Mouse (Mus musculus) limb, embryonic 13.5 days (tissue): ENCODE measurements around the gene Gpr83. TPM values are rescaled to one million over a fixed set of nuclear protein-coding genes. Genes with fewer than 3 reads are reported as not detected.

ENCODE experiments used
- ATAC-seq: fragments of 200-750 bp; cut with Nextera tagmentation; 2 replicates; pipeline ENCODE4 v1.8.0; 2017; ENCODE audit warnings: low read depth, moderate number of reproducible peaks, moderate TSS enrichment; ENCODE audit not compliant: low FRiP score
- H3K27ac ChIP-seq: fragments of 300-500 bp; sonication (generic); 2 replicates; pipeline ENCODE4 v1.5.1; 2015; ENCODE audit warnings: inconsistent platforms, mild to moderate bottlenecking, moderate library complexity
- H3K27me3 ChIP-seq: fragments of 300-500 bp; sonication (generic); 2 replicates; pipeline ENCODE4 v1.6.1; 2015; ENCODE audit warnings: mild to moderate bottlenecking, inconsistent platforms
- H3K36me3 ChIP-seq: fragments of 300-500 bp; sonication (generic); 2 replicates; pipeline ENCODE4 v1.6.1; 2015; ENCODE audit warnings: inconsistent platforms, mild to moderate bottlenecking, moderate library complexity
- H3K4me1 ChIP-seq: fragments of 300-500 bp; sonication (generic); 2 replicates; pipeline ENCODE4 v1.6.1; 2015; ENCODE audit warnings: inconsistent platforms
- H3K4me2 ChIP-seq: fragments of 300-500 bp; sonication (generic); replicated peaks from 2 replicates; pipeline ENCODE4 v1.6.1; 2015; ENCODE audit warnings: inconsistent platforms, mild to moderate bottlenecking, moderate library complexity
- H3K4me3 ChIP-seq: fragments of 300-500 bp; sonication (generic); 2 replicates; pipeline ENCODE4 v1.5.1; 2015; ENCODE audit warnings: moderate library complexity, mild to moderate bottlenecking, inconsistent platforms
- H3K9ac ChIP-seq: fragments of 300-500 bp; sonication (generic); 2 replicates; pipeline ENCODE4 v1.6.1; 2015; ENCODE audit warnings: mild to moderate bottlenecking, inconsistent platforms
- H3K9me3 ChIP-seq: fragments of 300-500 bp; sonication (generic); 2 replicates; pipeline ENCODE4 v1.6.1; 2016; ENCODE audit warnings: inconsistent platforms
- WGBS: fragments of 180-500 bp; shearing (Covaris S2); methylation state at CpG from one replicate; pipeline ENCODE4 v1.1.7; 2015; 5-methylcytosine and 5-hydroxymethylcytosine counted together
- polyA plus RNA-seq: library from polyadenylated mRNA; unstranded; fragments of >200 nt; fragmentation: Nextera tagmentation; extraction: Ambion mirVana; gene quantifications from 2 replicates; pipeline ENCODE4 v1.2.1, GENCODE M21; 2015

Gpr83 gene
- polyA plus RNA-seq, 1 experiment from 2014 or later: 2.6 TPM

GRCm38 (mm10) chr9:14894628-14895027 lies 34.6 kb downstream of the Gpr83 start:
- ATAC-seq: no peak
- Histone ChIP-seq H3K9ac (no peak overlapping the region), H3K4me2 (no peak overlapping the region), H3K27ac (no peak overlapping the region), H3K4me1 (peaks cover 12% of the 10 kb centered on the region), H3K27me3 (no peaks in the 10 kb centered on the region), H3K9me3 (no peaks in the 10 kb centered on the region), H3K36me3 (no peaks in the 10 kb centered on the region), H3K4me3 (no peak overlapping the region)
- WGBS: 88% methylated on average over 3 of the region's 3 CpGs

DNA sequence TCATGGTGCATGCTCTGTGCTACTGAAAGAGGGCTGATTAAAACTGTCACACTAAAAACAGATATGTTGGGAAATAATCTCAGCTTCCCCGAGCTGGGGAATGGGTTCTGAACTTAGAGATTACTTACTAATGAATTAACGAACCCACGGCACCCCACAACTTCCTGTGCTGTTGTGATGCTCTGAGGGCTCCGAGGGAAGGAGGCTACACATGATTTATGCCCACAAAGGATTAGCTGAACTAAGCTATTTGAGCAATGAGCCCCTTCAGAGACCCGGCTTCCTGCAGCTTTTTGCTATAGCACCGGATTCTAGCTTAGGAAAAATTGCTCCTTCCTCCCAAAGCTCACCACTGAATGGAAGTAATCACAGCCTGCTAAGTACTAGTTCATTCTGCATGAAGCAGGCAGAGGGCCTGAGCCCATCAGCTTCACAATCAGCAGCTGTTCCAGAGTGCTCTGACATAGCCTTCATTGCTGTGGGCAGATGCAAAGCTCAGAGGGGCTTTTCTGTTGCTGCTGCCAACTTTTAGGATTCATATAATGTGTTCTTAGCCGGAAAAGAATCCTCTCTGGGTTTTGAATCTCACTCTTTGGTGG lies 35.3 kb downstream of the Gpr83 start:
- no peak overlapping the region for H3K27ac ChIP-seq
- 38% methylated on average over 7 of the region's 7 CpGs for WGBS
- no peak overlapping the region for H3K4me3 ChIP-seq
- 0 out of 2 replicates have a peak, but pooled peaks have one; percentile 17 for ATAC-seq
- H3K9ac ChIP-seq: no peak overlapping the region
- H3K9me3 ChIP-seq: no peaks in the 10 kb centered on the region
- H3K27me3 ChIP-seq: no peaks in the 10 kb centered on the region
- no peaks in the 10 kb centered on the region for H3K36me3 ChIP-seq
- H3K4me1 ChIP-seq: peaks cover 12% of the 10 kb centered on the region
- H3K4me2 ChIP-seq: no peak overlapping the region

DNA sequence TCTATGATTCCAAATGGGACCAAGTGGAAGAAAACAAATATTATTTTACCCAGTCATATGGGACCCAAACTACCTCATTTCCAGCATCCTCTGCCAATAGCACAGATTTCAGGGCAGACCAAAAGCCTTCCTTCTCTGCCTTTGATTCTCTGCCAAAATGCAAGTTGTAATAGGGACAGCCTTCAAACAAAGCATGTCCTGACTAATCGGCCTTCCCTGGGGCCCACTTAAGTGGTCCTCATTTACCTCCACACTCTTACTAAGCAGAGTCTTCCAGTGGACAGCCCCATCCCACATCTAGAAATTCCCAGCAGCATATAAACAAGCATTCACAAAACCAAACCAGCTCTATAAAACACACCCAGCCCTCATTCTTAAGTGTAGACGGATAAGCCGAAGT lies 37.1 kb downstream of the Gpr83 start:
- H3K4me3 ChIP-seq: no peak overlapping the region
- no peaks in the 10 kb centered on the region for H3K36me3 ChIP-seq
- H3K4me2 ChIP-seq: no peak overlapping the region
- no peak overlapping the region for H3K27ac ChIP-seq
- ATAC-seq: peak; percentile 31; the same call in 1 of the 2 replicates
- H3K9ac ChIP-seq: no peak overlapping the region
- WGBS: 50% methylated on average over 3 of the region's 3 CpGs
- no peaks in the 10 kb centered on the region for H3K9me3 ChIP-seq
- H3K4me1 ChIP-seq: peaks cover 12% of the 10 kb centered on the region
- H3K27me3 ChIP-seq: no peaks in the 10 kb centered on the region

- Histone ChIP-seq H3K4me1 (peaks cover 29% of the 10 kb centered on the region), H3K36me3 (no peaks in the 10 kb centered on the region), H3K9me3 (no peaks in the 10 kb centered on the region), H3K27ac (no peak overlapping the region), H3K4me3 (no peak overlapping the region), H3K9ac (no peak overlapping the region), H3K4me2 (no peak overlapping the region), H3K27me3 (0 out of 2 replicates have a peak, but pooled peaks cover 4% of the 10 kb centered on the region)
- no peak for ATAC-seq
- WGBS: 66% methylated on average over 7 of the region's 7 CpGs
These were observed 41.7 kb downstream of the Gpr83 start for GRCm38 (mm10) chr9:14901757-14902156.

DNA sequence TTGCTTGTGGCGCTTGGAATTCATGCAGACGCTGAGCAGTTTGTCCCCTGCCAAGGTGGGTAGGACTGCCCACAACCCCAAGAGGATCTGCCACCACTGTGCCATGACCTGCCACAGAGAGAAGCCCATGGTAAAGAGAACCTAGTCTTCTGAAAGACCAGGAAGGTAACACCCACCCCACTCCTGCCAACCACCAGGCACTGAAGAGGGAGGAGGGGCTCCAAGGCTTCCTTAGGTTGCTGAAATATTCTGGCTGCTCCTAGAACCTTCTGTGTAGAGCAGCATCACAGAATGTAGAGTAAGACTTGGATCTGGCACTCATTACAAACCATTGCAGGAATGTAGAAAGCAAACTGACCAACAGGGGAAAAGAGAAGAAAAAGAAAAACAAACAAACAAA lies 42.4 kb downstream of the Gpr83 start:
- no peak overlapping the region for H3K9ac ChIP-seq
- 98% methylated on average over 2 of the region's 2 CpGs for WGBS
- H3K4me3 ChIP-seq: no peak overlapping the region
- H3K4me2 ChIP-seq: no peak overlapping the region
- H3K36me3 ChIP-seq: no peaks in the 10 kb centered on the region
- H3K27ac ChIP-seq: no peak overlapping the region
- H3K27me3 ChIP-seq: 0 out of 2 replicates have a peak, but pooled peaks cover 4% of the 10 kb centered on the region
- no peak for ATAC-seq
- H3K4me1 ChIP-seq: peaks cover 22% of the 10 kb centered on the region
- no peaks in the 10 kb centered on the region for H3K9me3 ChIP-seq

DNA sequence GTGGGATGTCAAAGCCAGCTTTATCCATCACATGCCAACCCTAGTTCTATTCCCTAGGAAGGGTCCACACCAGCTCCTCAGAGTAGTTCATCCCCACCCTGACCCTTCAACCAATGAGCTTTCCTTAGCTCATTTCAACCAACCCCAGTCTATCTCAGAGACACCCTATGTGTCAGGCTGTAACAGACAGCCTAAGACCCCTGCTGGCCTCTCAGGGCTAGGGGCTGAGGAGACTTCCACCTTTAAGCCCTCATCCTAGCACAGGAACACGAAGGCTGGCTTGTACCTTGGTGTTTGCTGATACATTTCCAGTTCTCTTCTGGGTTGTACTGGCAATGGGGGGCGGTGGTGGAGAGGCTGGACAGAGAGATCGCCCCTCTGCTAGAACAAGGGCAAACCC lies 43.0 kb downstream of the Gpr83 start:
- Histone ChIP-seq H3K36me3 (no peaks in the 10 kb centered on the region), H3K4me3 (no peak overlapping the region), H3K4me2 (no peak overlapping the region), H3K9me3 (no peaks in the 10 kb centered on the region), H3K9ac (no peak overlapping the region), H3K27ac (no peak overlapping the region), H3K4me1 (peaks cover 22% of the 10 kb centered on the region), H3K27me3 (0 out of 2 replicates have a peak, but pooled peaks cover 4% of the 10 kb centered on the region)
- 87% methylated on average over 3 of the region's 3 CpGs for WGBS
- ATAC-seq: no peak

DNA sequence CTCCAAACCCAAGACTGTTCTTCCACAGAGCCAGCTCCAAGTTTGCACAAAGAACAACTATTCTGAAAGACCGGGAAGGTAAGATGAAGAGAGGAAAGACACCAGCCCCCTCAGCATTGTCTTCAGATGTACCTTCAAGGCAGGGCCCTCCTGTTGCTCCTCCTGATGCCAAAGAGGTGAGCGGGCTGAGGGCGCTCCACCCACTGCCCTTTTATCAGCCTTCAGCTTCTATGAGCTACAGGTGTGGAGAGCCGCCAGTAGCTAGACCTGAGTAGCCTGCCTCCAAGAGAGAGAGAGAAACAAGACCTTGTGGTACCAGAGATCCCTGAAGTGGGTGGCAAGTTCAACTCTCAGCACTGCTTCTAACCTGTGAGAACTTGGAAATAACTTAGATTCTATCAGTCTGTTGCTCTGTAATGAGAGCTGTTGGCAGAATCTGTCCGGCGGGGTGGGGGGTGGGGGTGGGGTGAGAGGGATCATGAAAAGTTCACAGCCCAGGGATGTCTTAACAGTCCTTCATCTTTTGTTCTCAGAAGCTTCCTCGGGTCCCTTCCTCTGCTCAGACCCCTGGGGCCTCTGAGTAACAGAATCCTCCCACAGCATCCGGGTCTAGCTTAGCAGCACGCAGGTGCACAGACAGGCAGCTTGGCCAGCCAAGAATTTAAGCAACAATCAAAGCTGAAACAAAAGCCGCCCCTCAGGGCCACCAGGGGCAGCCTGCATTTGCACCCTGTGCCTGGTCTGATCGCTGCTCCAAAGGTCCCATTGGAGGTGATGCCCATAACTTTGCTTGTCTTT lies 43.8 kb downstream of the Gpr83 start, which contains the start of gene Izumo1r:
Gene Izumo1r (minus strand): TSS at position 369 of the 798 bp plus-strand sequence.
- Histone ChIP-seq H3K4me2 (no peak within 1 kb of the TSS), H3K9me3 (no peaks in the 10 kb centered on the region), H3K36me3 (no peaks in the 10 kb centered on the region), H3K27ac (no peak within 1 kb of the TSS), H3K4me1 (peaks cover 22% of the 10 kb centered on the region), H3K27me3 (0 out of 2 replicates have a peak, but pooled peaks cover 4% of the 10 kb centered on the region), H3K9ac (no peak within 1 kb of the TSS), H3K4me3 (no peak within 1 kb of the TSS)
- 39% methylated on average over 11 of the region's 11 CpGs for WGBS
- ATAC-seq: 0 out of 2 replicates have a peak, but pooled peaks have one; percentile 42

- no peak overlapping the region for H3K4me2 ChIP-seq
- no peaks in the 10 kb centered on the region for H3K36me3 ChIP-seq
- no peak overlapping the region; the same call in 1 of the 2 replicates for H3K27ac ChIP-seq
- H3K9me3 ChIP-seq: no peaks in the 10 kb centered on the region
- no peak overlapping the region for H3K4me3 ChIP-seq
- ATAC-seq: peak; percentile 37
- H3K4me1 ChIP-seq: peaks cover 22% of the 10 kb centered on the region
- peak overlapping the region; percentile 25; the same call in 1 of the 2 replicates for H3K9ac ChIP-seq
- 0 out of 2 replicates have a peak, but pooled peaks cover 4% of the 10 kb centered on the region for H3K27me3 ChIP-seq
- WGBS: 33% methylated on average over 9 of the region's 9 CpGs
These were observed 44.9 kb downstream of the Gpr83 start for GRCm38 (mm10) chr9:14904741-14905475.

DNA sequence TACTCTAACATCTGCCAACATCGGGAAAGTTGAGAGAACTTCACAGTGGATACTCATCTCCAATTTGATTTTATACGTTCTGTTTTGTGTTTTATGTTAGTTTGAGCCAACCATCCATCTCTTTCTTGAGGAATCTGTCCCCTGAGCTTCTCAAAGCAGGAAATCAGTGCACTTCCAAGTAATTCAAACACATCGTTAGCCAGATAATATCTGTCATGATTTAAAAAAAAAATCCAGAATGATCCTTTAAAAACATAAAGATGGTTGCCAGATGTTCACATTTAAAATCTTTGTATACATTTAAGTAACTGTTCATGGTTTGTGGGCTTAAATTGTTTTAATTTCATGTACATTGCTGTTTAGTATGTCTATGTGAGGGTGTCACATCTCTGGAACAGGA lies 45.9 kb downstream of the Gpr83 start:
- H3K9me3 ChIP-seq: no peaks in the 10 kb centered on the region
- 0 out of 2 replicates have a peak, but pooled peaks cover 4% of the 10 kb centered on the region for H3K27me3 ChIP-seq
- H3K4me3 ChIP-seq: no peak overlapping the region
- H3K9ac ChIP-seq: no peak overlapping the region
- WGBS: 38% methylated on average over 3 of the region's 3 CpGs
- peaks cover 22% of the 10 kb centered on the region for H3K4me1 ChIP-seq
- no peaks in the 10 kb centered on the region for H3K36me3 ChIP-seq
- H3K4me2 ChIP-seq: no peak overlapping the region
- no peak overlapping the region for H3K27ac ChIP-seq
- no peak for ATAC-seq

DNA sequence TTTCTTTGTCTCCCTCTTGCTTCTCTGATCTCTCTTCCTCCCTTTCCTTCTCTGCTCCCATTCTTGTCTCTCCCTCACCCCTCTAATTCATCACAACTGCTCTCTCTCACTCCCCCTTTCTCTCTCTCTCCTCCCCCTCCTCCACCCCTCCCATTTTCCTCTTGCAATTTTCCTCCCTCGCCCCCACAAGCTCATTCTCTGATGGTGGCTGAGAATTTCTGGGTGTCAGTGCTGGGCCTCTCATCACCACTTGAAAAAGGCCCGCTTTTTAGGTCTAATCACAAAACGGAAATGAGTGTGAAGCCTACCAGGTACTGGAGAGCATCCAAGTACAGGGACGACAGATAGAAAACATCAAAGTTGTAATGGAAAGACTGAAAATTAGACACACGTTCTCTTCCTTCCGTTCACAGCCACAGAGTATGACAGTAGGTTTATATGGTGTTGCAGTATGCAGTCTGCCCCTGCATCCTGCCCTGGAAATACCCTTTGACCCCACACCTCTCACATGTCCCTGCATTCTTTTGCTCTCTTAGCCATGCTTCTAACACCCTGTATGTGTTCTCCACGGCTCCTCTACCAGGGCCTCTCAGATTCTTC lies 47.9 kb downstream of the Gpr83 start:
- Histone ChIP-seq H3K27me3 (0 out of 2 replicates have a peak, but pooled peaks cover 4% of the 10 kb centered on the region), H3K4me2 (no peak overlapping the region), H3K4me1 (peaks cover 22% of the 10 kb centered on the region), H3K36me3 (no peaks in the 10 kb centered on the region), H3K9ac (no peak overlapping the region), H3K4me3 (no peak overlapping the region), H3K27ac (no peak overlapping the region), H3K9me3 (no peaks in the 10 kb centered on the region)
- 46% methylated on average over 7 of the region's 7 CpGs for WGBS
- ATAC-seq: no peak

DNA sequence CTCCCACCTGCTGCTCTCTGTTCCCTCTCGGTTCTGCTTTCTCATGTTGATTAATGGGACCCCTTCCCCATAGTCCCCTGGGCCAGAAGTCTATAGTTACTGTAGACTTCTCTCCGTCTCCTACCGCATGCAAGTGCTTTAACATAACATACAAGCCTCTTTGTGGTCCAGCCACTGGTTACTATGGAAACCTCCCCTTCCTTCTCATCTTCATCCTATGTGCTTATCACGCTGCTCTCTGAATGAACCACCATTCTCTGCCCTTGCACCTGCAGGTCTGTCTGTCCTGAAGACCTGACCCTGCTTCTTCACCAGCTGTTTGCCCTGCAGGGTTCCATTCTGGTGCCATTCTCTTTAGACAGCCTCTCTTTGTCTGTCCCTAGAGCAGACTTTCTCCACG lies 50.0 kb downstream of the Gpr83 start:
- no peak overlapping the region for H3K9ac ChIP-seq
- no peaks in the 10 kb centered on the region for H3K27me3 ChIP-seq
- no peak overlapping the region for H3K4me3 ChIP-seq
- no peak for ATAC-seq
- H3K9me3 ChIP-seq: no peaks in the 10 kb centered on the region
- H3K27ac ChIP-seq: no peak overlapping the region
- no peaks in the 10 kb centered on the region for H3K36me3 ChIP-seq
- WGBS: 57% methylated on average over 5 of the region's 5 CpGs
- peaks cover 8% of the 10 kb centered on the region for H3K4me1 ChIP-seq
- no peak overlapping the region for H3K4me2 ChIP-seq
